Mouse (Mus musculus): Measurements from ENCODE around the gene Slc16a10.

DNA sequence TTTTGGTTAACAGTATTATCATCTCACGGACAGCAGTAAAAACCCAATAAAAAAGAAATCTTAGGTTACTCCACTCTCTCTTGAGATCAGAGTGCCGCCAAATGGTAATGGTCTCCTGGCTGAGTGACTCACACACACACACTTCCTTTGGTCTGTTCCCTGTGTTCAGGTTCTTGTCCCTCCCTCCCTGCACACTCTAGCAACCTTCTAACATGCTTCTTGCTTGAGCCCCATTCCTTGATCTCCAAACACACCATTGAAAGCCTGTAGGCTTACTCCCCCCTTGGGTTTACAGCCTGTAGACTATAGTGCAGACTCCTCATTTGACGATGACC is 83.3 kb downstream of the Slc16a10 start:
- TF ChIP-seq CTCF (IDR thresholded peaks at IDR 0.05), result no peak
- TF ChIP-seq EP300 (IDR thresholded peaks at IDR 0.05), result no peak
